Mouse (Mus musculus) naive thymus-derived CD4-positive, alpha-beta T cell, adult 5 months (primary cell): ENCODE data around the gene Ubqlnl. TPM values are rescaled to one million over a fixed set of nuclear protein-coding genes. Genes with fewer than 3 reads are reported as not detected.

Experiments
- polyA plus RNA-seq: library from polyadenylated mRNA; unstranded; fragments of 100-300 nt; shearing (Covaris generic); gene quantifications from one replicate; pipeline ENCODE4 v1.2.1, GENCODE M21; 2017

Ubqlnl gene
- polyA plus RNA-seq: not detected

GRCm38 (mm10) chr7:104150456-104150855 lies at the start of gene Ubqlnl:
Gene Ubqlnl, minus strand, starts transcription at chr7:104150556.

GRCm38 (mm10) chr7:104195885-104196284 lies 45.5 kb upstream of the Ubqlnl start, which contains the start of gene Olfr649:
Gene Olfr649, minus strand, starts transcription at chr7:104195985.

DNA sequence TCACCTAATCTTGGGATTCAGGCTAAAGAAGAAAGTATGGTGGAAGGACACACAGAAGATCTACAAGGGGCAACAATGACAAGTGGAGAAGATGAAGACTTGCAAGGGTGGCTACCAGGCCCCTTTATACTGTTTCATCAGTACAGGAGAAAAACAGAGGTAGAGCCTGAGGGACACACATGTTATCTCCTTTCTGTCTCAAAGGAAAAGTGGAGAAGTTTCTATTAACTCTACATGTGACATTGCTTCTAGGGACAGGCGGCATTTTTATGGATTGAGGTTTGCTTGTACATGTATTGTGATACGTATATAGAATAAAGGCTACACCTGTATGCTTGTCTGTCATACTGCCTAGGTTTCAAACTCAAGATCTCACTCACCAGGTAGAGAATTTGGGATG lies 32.9 kb upstream of the Ubqlnl start, which contains the start of gene Olfr648:
Gene Olfr648 (minus strand): TSS at position 101 of the 400 bp plus-strand sequence.

DNA sequence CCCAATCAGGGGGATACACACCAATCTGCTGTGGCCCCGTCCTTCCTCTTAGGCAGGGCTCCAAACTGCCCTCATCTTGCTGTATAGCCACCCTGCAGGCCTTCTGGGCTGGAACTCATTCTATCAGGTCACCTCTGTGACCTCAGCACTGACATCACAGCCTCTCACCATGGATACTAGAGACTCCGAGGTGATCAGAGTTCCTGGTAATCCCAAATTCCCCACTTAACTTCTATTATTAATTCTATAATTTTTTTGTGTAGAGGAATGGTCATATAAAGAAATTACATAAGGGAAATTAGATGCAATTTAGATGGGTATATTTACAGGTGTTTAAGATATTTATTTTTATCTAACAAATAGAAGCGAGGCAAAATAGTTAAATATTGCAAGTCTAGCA lies 7.2 kb downstream of the Ubqlnl start, which contains the start of gene Ubqln3:
Gene Ubqln3 (minus strand): TSS at position 101 of the 400 bp plus-strand sequence.

GRCm38 (mm10) chr7:104137305-104137704 lies 13.1 kb downstream of the Ubqlnl start, which contains the start of gene Olfr643:
Gene Olfr643, minus strand, starts transcription at chr7:104137405.

GRCm38 (mm10) chr7:104129726-104130125 lies 20.6 kb downstream of the Ubqlnl start, which contains the start of gene Ubqln5:
Gene Ubqln5, minus strand, starts transcription at chr7:104129826.

DNA sequence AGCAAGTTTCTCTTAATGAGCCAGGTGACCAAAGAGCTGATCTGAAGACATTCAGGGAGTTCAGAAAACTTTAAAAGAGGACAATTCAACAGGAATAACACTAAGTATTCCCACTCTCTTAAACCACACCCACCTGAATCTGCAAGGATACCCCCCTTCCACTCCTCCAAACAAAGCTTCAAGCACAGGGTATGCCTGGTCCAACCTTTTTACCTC lies 45.7 kb downstream of the Ubqlnl start, which contains the start of gene Olfr646:
Gene Olfr646 (plus strand): TSS at position 117 of the 216 bp plus-strand sequence.

Other genes with a start within 250 kb of the Ubqlnl start
- not detected for gene Olfr65, start 247.1 kb downstream of the Ubqlnl start, polyA plus RNA-seq
- gene Olfr631, start 221.7 kb downstream of the Ubqlnl start, polyA plus RNA-seq: not detected
- gene Olfr632, start 216.2 kb downstream of the Ubqlnl start, polyA plus RNA-seq: not detected
- gene Olfr633, start 206.1 kb downstream of the Ubqlnl start, polyA plus RNA-seq: not detected
- 0.04 TPM for gene Olfr635, start 179.4 kb downstream of the Ubqlnl start, polyA plus RNA-seq
- gene Olfr638, start 151.8 kb downstream of the Ubqlnl start, polyA plus RNA-seq: not detected
- gene Olfr639, start 133.3 kb downstream of the Ubqlnl start, polyA plus RNA-seq: 0.05 TPM
- gene Olfr640, start 125.0 kb downstream of the Ubqlnl start, polyA plus RNA-seq: not detected
- not detected for gene Olfr641, start 115.1 kb downstream of the Ubqlnl start, polyA plus RNA-seq
- not detected for gene Olfr642, start 97.9 kb downstream of the Ubqlnl start, polyA plus RNA-seq
- gene 4930516K23Rik, start 89.1 kb downstream of the Ubqlnl start, polyA plus RNA-seq: not detected
- not detected for gene Olfr644, start 78.7 kb downstream of the Ubqlnl start, polyA plus RNA-seq
- not detected for gene Olfr645, start 65.1 kb downstream of the Ubqlnl start, polyA plus RNA-seq
- not detected for gene Olfr646, start 45.7 kb downstream of the Ubqlnl start, polyA plus RNA-seq
- not detected for gene Ubqln5, start 20.7 kb downstream of the Ubqlnl start, polyA plus RNA-seq
- gene Olfr643, start 13.2 kb downstream of the Ubqlnl start, polyA plus RNA-seq: not detected
- gene Ubqln3, start 7.3 kb downstream of the Ubqlnl start, polyA plus RNA-seq: not detected
- not detected for gene Olfm5, start 14.3 kb upstream of the Ubqlnl start, polyA plus RNA-seq
- gene Olfr648, start 32.8 kb upstream of the Ubqlnl start, polyA plus RNA-seq: not detected
- not detected for gene Olfr649, start 45.4 kb upstream of the Ubqlnl start, polyA plus RNA-seq
- 2.0 TPM for gene Trim6, start 68.2 kb upstream of the Ubqlnl start, polyA plus RNA-seq
- 21.8 TPM for gene Trim34a, start 93.9 kb upstream of the Ubqlnl start, polyA plus RNA-seq
- gene Trim5, start 137.5 kb upstream of the Ubqlnl start, polyA plus RNA-seq: 9.6 TPM
- gene Trim12a, start 164.9 kb upstream of the Ubqlnl start, polyA plus RNA-seq: 124 TPM
- gene Trim34b, start 178.9 kb upstream of the Ubqlnl start, polyA plus RNA-seq: 0.91 TPM
- 8.7 TPM for gene Trim12c, start 202.8 kb upstream of the Ubqlnl start, polyA plus RNA-seq
- 0.22 TPM for gene Trim30b, start 219.3 kb upstream of the Ubqlnl start, polyA plus RNA-seq